Mouse (Mus musculus) testis, adult 2 months (tissue): ENCODE results near the gene Spdya. TPM values are rescaled to one million over a fixed set of nuclear protein-coding genes. Genes with fewer than 3 reads are reported as not detected.
"Not testable (repeated sequence)": the region's sequence is repeated elsewhere in the genome, so short reads cannot be mapped to it uniquely, and the experiment has no call there.

Experiments
- H3K27ac ChIP-seq: fragments of 200-500 bp; 2 replicates; pipeline ENCODE4 v1.5.1; 2012; ENCODE audit warnings: low read depth, low read length; ENCODE audit not compliant: control insufficient read depth, insufficient read depth
- H3K27me3 ChIP-seq: fragments of 200-500 bp; 2 replicates; pipeline ENCODE4 v1.6.1; 2012; ENCODE audit warnings: mild to moderate bottlenecking, low read length, moderate library complexity; ENCODE audit not compliant: control insufficient read depth, insufficient read depth
- H3K36me3 ChIP-seq: fragments of 200-500 bp; 2 replicates; pipeline ENCODE4 v1.6.1; 2012; ENCODE audit warnings: mild to moderate bottlenecking, low read length; ENCODE audit not compliant: control insufficient read depth, insufficient read depth
- H3K4me1 ChIP-seq: fragments of 200-500 bp; 2 replicates; pipeline ENCODE4 v1.6.1; 2012; ENCODE audit warnings: low read length; ENCODE audit not compliant: control insufficient read depth, insufficient read depth
- H3K4me3 ChIP-seq: fragments of 200-500 bp; 2 replicates; pipeline ENCODE4 v1.5.1; 2012; ENCODE audit warnings: low read depth, mild to moderate bottlenecking, low read length, moderate library complexity, mixed read lengths; ENCODE audit not compliant: control insufficient read depth
- CTCF ChIP-seq: fragments of 200-500 bp; IDR thresholded peaks from 2 replicates; pipeline ENCODE4 v1.5.1; 2012; ENCODE audit warnings: low read depth, mild to moderate bottlenecking, inconsistent platforms, low read length, moderate library complexity; ENCODE audit not compliant: control insufficient read depth, insufficient read depth, insufficient replicate concordance
- POLR2A ChIP-seq: fragments of 200-500 bp; IDR thresholded peaks from 2 replicates; pipeline ENCODE4 v1.6.1; 2012; ENCODE audit warnings: low read depth, mild to moderate bottlenecking, inconsistent platforms, low read length, moderate library complexity; ENCODE audit not compliant: control insufficient read depth
- polyA plus RNA-seq: library from polyadenylated mRNA; depleted of rRNA; stranded (reverse); fragments of >200 nt; gene quantifications from 2 replicates; pipeline ENCODE4 v1.2.3, GENCODE M21; 2012; rRNA removed

Gene Spdya
- 34.3 and 37.7 TPM in 2 replicates for polyA plus RNA-seq

GRCm38 (mm10) chr17:71551757-71552451, at the start of gene Spdya:
Gene Spdya, plus strand, starts transcription at chr17:71552061.
- Histone ChIP-seq H3K27ac (peak within 1 kb of the TSS; percentile 99), H3K4me1 (peaks cover 4% of the 10 kb centered on the region), H3K27me3 (no peaks in the 10 kb centered on the region), H3K4me3 (peak within 1 kb of the TSS; percentile 97), H3K36me3 (no peaks in the 10 kb centered on the region)
- TF ChIP-seq CTCF = no peak
- TF ChIP-seq POLR2A = peak; percentile 81

GRCm38 (mm10) chr17:71506832-71507231, 45.0 kb upstream of the Spdya start:
- Histone ChIP-seq H3K4me3 (no peak overlapping the region), H3K36me3 (peaks cover 2% of the 10 kb centered on the region), H3K27ac (no peak overlapping the region), H3K27me3 (no peaks in the 10 kb centered on the region), H3K4me1 (no peaks in the 10 kb centered on the region)
- TF ChIP-seq CTCF (no peak), POLR2A (no peak)

- Histone ChIP-seq H3K36me3 (peaks cover 4% of the 10 kb centered on the region), H3K27ac (no peak overlapping the region), H3K4me3 (no peak overlapping the region), H3K27me3 (no peaks in the 10 kb centered on the region), H3K4me1 (no peaks in the 10 kb centered on the region)
- TF ChIP-seq POLR2A (no peak), CTCF (no peak)
These were observed 41.6 kb upstream of the Spdya start for GRCm38 (mm10) chr17:71510297-71510696.

DNA sequence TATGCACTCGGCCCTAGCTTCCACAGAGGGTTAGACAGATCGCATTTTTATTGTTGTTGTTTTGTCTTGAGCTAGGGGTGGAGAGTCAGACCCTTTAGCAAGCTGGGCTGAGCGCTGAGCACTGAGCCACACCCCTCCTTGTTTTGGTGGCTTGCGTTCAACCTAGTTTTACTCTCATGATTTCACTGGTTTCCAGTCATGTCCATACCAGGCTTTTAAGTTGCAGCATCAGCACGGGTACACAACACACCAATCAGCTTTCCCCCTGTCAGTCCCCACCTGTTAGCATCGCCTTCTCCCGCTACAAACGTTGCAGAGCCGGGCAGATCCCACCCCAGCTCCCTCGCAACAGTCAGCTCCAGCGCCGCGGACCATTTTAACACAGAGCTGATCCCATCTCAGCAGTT, 25.6 kb upstream of the Spdya start:
- H3K4me3 ChIP-seq = peak overlapping the region; percentile 94
- H3K36me3 ChIP-seq = peaks cover 1% of the 10 kb centered on the region; the same call in 1 of the 2 replicates
- H3K27me3 ChIP-seq = no peaks in the 10 kb centered on the region
- TF ChIP-seq POLR2A (no peak), CTCF (no peak)
- H3K4me1 ChIP-seq = no peaks in the 10 kb centered on the region
- peak overlapping the region; percentile 74 for H3K27ac ChIP-seq

DNA sequence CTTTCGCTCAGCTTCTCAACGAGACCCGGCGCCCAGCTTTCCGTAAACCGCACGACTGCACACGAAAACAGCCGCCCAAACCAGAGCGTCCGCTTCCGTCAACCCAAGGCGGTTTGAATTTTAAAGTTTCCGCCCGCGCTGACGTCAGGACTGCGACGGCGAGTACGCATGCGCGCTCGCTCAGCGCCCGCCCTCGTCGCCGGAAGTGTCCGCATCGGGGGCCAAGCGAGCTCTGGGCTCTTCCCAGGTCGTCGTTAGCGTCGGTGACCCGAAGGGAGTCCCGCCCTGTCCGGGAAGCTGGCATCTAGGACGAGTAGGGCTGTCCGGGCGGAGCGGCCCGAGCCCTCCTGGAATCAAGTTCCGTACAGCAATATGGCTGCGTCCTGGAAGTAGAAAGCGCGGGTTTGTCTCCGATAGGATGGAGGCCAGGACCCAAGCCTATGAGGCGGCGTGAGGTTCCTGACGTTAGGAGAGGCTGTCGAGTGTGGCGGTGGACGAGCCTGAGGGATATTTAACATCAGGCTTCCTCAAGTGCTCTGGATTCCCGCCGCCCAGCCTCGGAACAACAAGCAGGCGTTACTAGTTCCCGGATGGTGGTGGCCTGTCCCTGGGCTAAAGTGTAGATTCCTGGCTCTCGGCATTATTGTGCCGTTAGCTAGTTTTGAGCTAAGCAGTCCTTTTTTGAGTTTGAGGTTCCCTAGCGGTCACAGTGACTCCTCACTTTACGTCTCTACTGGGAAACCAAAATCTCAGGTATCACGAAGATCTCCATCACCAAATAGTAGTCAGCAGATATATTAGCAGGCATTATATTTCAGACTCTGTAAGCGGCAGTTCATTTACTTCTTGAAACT, 24.9 kb upstream of the Spdya start, which contains the start of gene Ndc80:
Gene Ndc80 (minus strand): TSS at position 147 of the 854 bp plus-strand sequence.
- Histone ChIP-seq H3K4me1 (no peaks in the 10 kb centered on the region), H3K27me3 (no peaks in the 10 kb centered on the region), H3K4me3 (peak within 1 kb of the TSS; percentile 94), H3K27ac (peak within 1 kb of the TSS; percentile 94), H3K36me3 (peaks cover 1% of the 10 kb centered on the region; the same call in 1 of the 2 replicates)
- peak; percentile 91 for TF ChIP-seq POLR2A
- TF ChIP-seq CTCF = no peak

GRCm38 (mm10) chr17:71528042-71528441, 23.8 kb upstream of the Spdya start:
- H3K4me1 ChIP-seq = no peaks in the 10 kb centered on the region
- no peak overlapping the region for H3K27ac ChIP-seq
- TF ChIP-seq CTCF = no peak
- TF ChIP-seq POLR2A = no peak

GRCm38 (mm10) chr17:71535595-71535994, 16.3 kb upstream of the Spdya start:
- not testable (repeated sequence) for H3K27ac ChIP-seq, H3K4me1 ChIP-seq, H3K4me3 ChIP-seq, H3K27me3 ChIP-seq, H3K36me3 ChIP-seq

More at GRCm38 (mm10) chr17:71528042-71528441, 23.8 kb upstream of the Spdya start:
- Histone ChIP-seq H3K27me3 (no peaks in the 10 kb centered on the region), H3K36me3 (no peaks in the 10 kb centered on the region), H3K4me3 (no peak overlapping the region)
